Mouse (Mus musculus): Measurements from ENCODE around the gene Olfr1453. TPM values are rescaled to one million over a fixed set of nuclear protein-coding genes. Genes with fewer than 3 reads are reported as not detected.
"Not testable (repeated sequence)": the region's sequence is repeated elsewhere in the genome, so short reads cannot be mapped to it uniquely, and the experiment has no call there.

Olfr1453 gene
- polyA plus RNA-seq (2015; fragmentation: Nextera tagmentation; extraction: Ambion mirVana) = not detected in 2 replicates

GRCm38 (mm10) chr19:13028227-13028626 is at the start of gene Olfr1453:
Gene Olfr1453, minus strand, starts transcription at chr19:13028327.
- no peaks in the 10 kb centered on the region for H3K27me3 ChIP-seq
- no peak within 1 kb of the TSS for H3K27ac ChIP-seq
- H3K9me3 ChIP-seq (replicated peaks) = no peaks in the 10 kb centered on the region; the same call in 1 of the 2 replicates
- H3K9ac ChIP-seq = no peak within 1 kb of the TSS
- H3K4me2 ChIP-seq = no peak within 1 kb of the TSS
- no peak within 1 kb of the TSS for H3K4me3 ChIP-seq
- H3K4me1 ChIP-seq (replicated peaks) = no peaks in the 10 kb centered on the region
- no peak for ATAC-seq (replicated peaks; ENCODE audit: insufficient number of reproducible peaks, insufficient read depth, low FRiP score, low read depth)
- 38% methylated on average over 1 of the region's 1 CpGs for WGBS
- H3K36me3 ChIP-seq = no peaks in the 10 kb centered on the region

GRCm38 (mm10) chr19:13060310-13060709 is 32.2 kb upstream of the Olfr1453 start, which contains the start of gene Olfr1454:
Gene Olfr1454, plus strand, starts transcription at chr19:13060610.
- Histone ChIP-seq H3K27ac (no peak within 1 kb of the TSS), H3K9ac (no peak within 1 kb of the TSS), H3K4me1 (replicated peaks) (no peaks in the 10 kb centered on the region), H3K27me3 (no peaks in the 10 kb centered on the region), H3K36me3 (no peaks in the 10 kb centered on the region), H3K4me2 (no peak within 1 kb of the TSS), H3K9me3 (replicated peaks) (0 out of 2 replicates have a peak, but pooled peaks cover 5% of the 10 kb centered on the region), H3K4me3 (no peak within 1 kb of the TSS)
- 55% methylated on average over 2 of the region's 2 CpGs for WGBS
- no peak for ATAC-seq (replicated peaks; ENCODE audit: insufficient number of reproducible peaks, insufficient read depth, low FRiP score, low read depth)

- H3K36me3 ChIP-seq = no peaks in the 10 kb centered on the region
- no peaks in the 10 kb centered on the region for H3K4me1 ChIP-seq (replicated peaks)
- H3K27me3 ChIP-seq = no peaks in the 10 kb centered on the region
- H3K9me3 ChIP-seq (replicated peaks) = no peaks in the 10 kb centered on the region
- no peak within 1 kb of the TSS for H3K27ac ChIP-seq
- ATAC-seq (replicated peaks; ENCODE audit: insufficient number of reproducible peaks, insufficient read depth, low FRiP score, low read depth) = no peak
- no peak within 1 kb of the TSS for H3K4me3 ChIP-seq
- WGBS = 69% methylated on average over 2 of the region's 2 CpGs
- H3K4me2 ChIP-seq = no peak within 1 kb of the TSS
- H3K9ac ChIP-seq = no peak within 1 kb of the TSS
Measured at GRCm38 (mm10) chr19:12994714-12995113, 33.4 kb downstream of the Olfr1453 start, which contains the start of gene Olfr1451. Gene Olfr1451, plus strand, starts transcription at chr19:12995014.

GRCm38 (mm10) chr19:12992316-12992715 is 35.8 kb downstream of the Olfr1453 start:
- not testable (repeated sequence) for H3K4me1 ChIP-seq (replicated peaks); H3K9ac ChIP-seq; H3K4me3 ChIP-seq; H3K27ac ChIP-seq; H3K27me3 ChIP-seq; H3K9me3 ChIP-seq (replicated peaks); H3K4me2 ChIP-seq; H3K36me3 ChIP-seq; ATAC-seq (replicated peaks; ENCODE audit: insufficient number of reproducible peaks, insufficient read depth, low FRiP score, low read depth)
- 83% methylated on average over 4 of the region's 4 CpGs for WGBS

Other genes with a start within 250 kb of the Olfr1453 start
- 11.4 TPM in 2 replicates for gene Zfp91, start 232.2 kb downstream of the Olfr1453 start, polyA plus RNA-seq (2015; fragmentation: Nextera tagmentation; extraction: Ambion mirVana)
- gene Lpxn, start 232.1 kb downstream of the Olfr1453 start, polyA plus RNA-seq (2015; fragmentation: Nextera tagmentation; extraction: Ambion mirVana) = 1.1 and 4.0 TPM in 2 replicates
- gene Gm5244, start 181.6 kb downstream of the Olfr1453 start, polyA plus RNA-seq (2015; fragmentation: Nextera tagmentation; extraction: Ambion mirVana) = not detected in 2 replicates
- gene Olfr1444, start 171.0 kb downstream of the Olfr1453 start, polyA plus RNA-seq (2015; fragmentation: Nextera tagmentation; extraction: Ambion mirVana) = not detected in 2 replicates
- gene Olfr1445, start 144.5 kb downstream of the Olfr1453 start, polyA plus RNA-seq (2015; fragmentation: Nextera tagmentation; extraction: Ambion mirVana) = not detected in 2 replicates
- gene Olfr1446, start 134.8 kb downstream of the Olfr1453 start, polyA plus RNA-seq (2015; fragmentation: Nextera tagmentation; extraction: Ambion mirVana) = not detected in 2 replicates
- not detected in 2 replicates for gene Olfr1447, start 124.6 kb downstream of the Olfr1453 start, polyA plus RNA-seq (2015; fragmentation: Nextera tagmentation; extraction: Ambion mirVana)
- gene Olfr1448, start 103.9 kb downstream of the Olfr1453 start, polyA plus RNA-seq (2015; fragmentation: Nextera tagmentation; extraction: Ambion mirVana) = not detected in 2 replicates
- not detected in 2 replicates for gene Olfr1449, start 97.5 kb downstream of the Olfr1453 start, polyA plus RNA-seq (2015; fragmentation: Nextera tagmentation; extraction: Ambion mirVana)
- not detected in 2 replicates for gene Olfr1450, start 78.1 kb downstream of the Olfr1453 start, polyA plus RNA-seq (2015; fragmentation: Nextera tagmentation; extraction: Ambion mirVana)
- not detected in 2 replicates for gene Olfr1451, start 33.3 kb downstream of the Olfr1453 start, polyA plus RNA-seq (2015; fragmentation: Nextera tagmentation; extraction: Ambion mirVana)
- not detected in 2 replicates for gene Olfr1454, start 32.3 kb upstream of the Olfr1453 start, polyA plus RNA-seq (2015; fragmentation: Nextera tagmentation; extraction: Ambion mirVana)
- gene Olfr1457, start 69.6 kb upstream of the Olfr1453 start, polyA plus RNA-seq (2015; fragmentation: Nextera tagmentation; extraction: Ambion mirVana) = not detected in 2 replicates
- gene Olfr1458, start 78.4 kb upstream of the Olfr1453 start, polyA plus RNA-seq (2015; fragmentation: Nextera tagmentation; extraction: Ambion mirVana) = not detected in 2 replicates
- gene Olfr1459, start 121.2 kb upstream of the Olfr1453 start, polyA plus RNA-seq (2015; fragmentation: Nextera tagmentation; extraction: Ambion mirVana) = not detected in 2 replicates
- not detected in 2 replicates for gene Olfr1461, start 134.7 kb upstream of the Olfr1453 start, polyA plus RNA-seq (2015; fragmentation: Nextera tagmentation; extraction: Ambion mirVana)
- gene Olfr1462, start 157.4 kb upstream of the Olfr1453 start, polyA plus RNA-seq (2015; fragmentation: Nextera tagmentation; extraction: Ambion mirVana) = not detected in 2 replicates
- gene Olfr1463, start 203.0 kb upstream of the Olfr1453 start, polyA plus RNA-seq (2015; fragmentation: Nextera tagmentation; extraction: Ambion mirVana) = not detected in 2 replicates

All from heart, embryonic 15.5 days (tissue).